Mouse (Mus musculus) cerebellum, adult 2 months (tissue): ENCODE measurements around the gene Them5.

Experiments used
- CTCF ChIP-seq: fragments of 200-500 bp; IDR thresholded peaks from 2 replicates; pipeline ENCODE4 v1.5.1; 2011; ENCODE audit warnings: low read depth, mild to moderate bottlenecking, control low read depth, low read length, moderate library complexity, borderline replicate concordance; ENCODE audit not compliant: insufficient read depth
- POLR2A ChIP-seq: fragments of 200-500 bp; IDR thresholded peaks from 2 replicates; pipeline ENCODE4 v1.6.1; 2011; ENCODE audit warnings: low read length, control low read depth, borderline replicate concordance; ENCODE audit not compliant: insufficient read depth

- TF ChIP-seq CTCF (no peak), POLR2A (no peak)
Measured at GRCm38 (mm10) chr3:94372641-94373040, 30.7 kb downstream of the Them5 start, which contains the start of gene Rorc.
